Mouse (Mus musculus) Patski (cell line): ENCODE measurements around the gene Tet3. TPM values are rescaled to one million over a fixed set of nuclear protein-coding genes. Genes with fewer than 3 reads are reported as not detected.

Source experiments
- ATAC-seq: fragments of 100-300 bp; one replicate; pipeline ENCODE4 v1.8.0; 2021
- CTCF ChIA-PET: fragments of 350-600 bp; sonication (Branson Sonifier 250); formaldehyde crosslinking; loops from one replicate; lab custom pipeline; 2022; ENCODE audit warnings: inconsistent platforms; lab: Charles Lee
- POLR2A ChIA-PET: fragments of 350-600 bp; sonication (Branson Sonifier 250); formaldehyde crosslinking; loops from one replicate; lab custom pipeline; 2022; ENCODE audit warnings: antibody characterized with exemption, inconsistent platforms; lab: Charles Lee
- DNase-seq: peaks from one replicate; pipeline ENCODE4 v3.0.0-alpha.2; 2011; ENCODE audit warnings: low read depth, low spot score
- H3K27me3 ChIP-seq: fragments of 371-371 bp; one replicate; pipeline ENCODE4 v1.5.1; 2021
- CTCF ChIP-seq: fragments of 100-300 bp; IDR thresholded peaks from one replicate; pipeline ENCODE4 v1.5.1; 2021
- in situ Hi-C: fragments of 300-500 bp; cut with MboI; formaldehyde crosslinking; loops from 3 replicates; pipeline ENCODE4 v1.11.1; 2018; ENCODE audit warnings: low pct_unique_long_range_greater_than_20kb, mixed read lengths
- polyA plus RNA-seq: library from polyadenylated mRNA; unstranded; gene quantifications from one replicate; pipeline ENCODE4 v1.2.3, GENCODE M21; 2021

The Tet3 gene
- polyA plus RNA-seq, 1 experiment from 2014 or later: 10.5 TPM

DNA sequence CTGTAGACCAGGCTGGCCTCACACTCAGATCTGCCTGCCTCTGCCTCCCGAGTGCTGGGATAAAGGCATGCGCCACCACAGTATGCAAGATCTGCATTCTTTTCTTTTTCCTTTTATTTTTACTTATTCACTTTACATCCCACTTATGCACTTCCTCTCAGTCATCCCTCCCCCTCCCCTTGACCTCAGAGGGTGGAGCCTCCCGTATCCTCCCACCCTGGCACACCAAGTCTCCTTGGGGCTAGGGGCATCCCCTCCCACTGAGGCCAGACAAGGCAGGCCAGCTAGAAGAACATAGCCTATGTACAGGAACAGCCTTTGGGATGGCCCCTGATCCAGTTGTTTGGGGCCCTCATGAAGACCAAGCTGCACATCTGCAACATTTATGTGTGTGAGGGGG lies 41.4 kb downstream of the Tet3 start:
- POLR2A ChIA-PET: interaction anchor here (0.6 kb wide), 2 partner anchors 31 to 107 kb away, joined by 3 read pairs; no protein-coding TSS in a partner anchor
- H3K27me3 ChIP-seq: no peaks in the 10 kb centered on the region
- in situ Hi-C loops: no loop called here
- CTCF ChIA-PET: no interaction called here
- TF ChIP-seq CTCF: no peak
- DNase-seq (no peak), ATAC-seq (no peak)

DNA sequence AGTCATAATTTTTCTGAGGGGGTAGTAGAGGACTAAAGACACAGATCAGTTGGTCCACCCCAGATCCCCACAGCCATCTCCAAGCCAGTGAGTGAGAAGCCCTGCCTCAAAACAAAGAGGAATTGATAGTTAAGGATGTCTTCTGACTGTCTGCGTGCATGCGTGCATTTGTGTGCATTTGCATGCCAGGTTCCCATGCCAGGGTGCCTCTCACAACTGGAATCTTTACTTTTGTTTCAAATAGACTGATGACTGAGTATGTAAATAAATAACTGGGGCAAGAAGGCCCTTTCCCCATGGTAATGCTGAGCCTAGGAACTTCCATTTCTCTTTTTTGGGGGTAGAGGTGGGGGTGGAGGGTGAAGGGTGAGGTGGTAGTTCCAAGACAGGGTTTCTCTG lies 41.8 kb downstream of the Tet3 start:
- ChIA-PET CTCF (no interaction called here), POLR2A (no interaction called here)
- no peak for TF ChIP-seq CTCF
- ATAC-seq (no peak), DNase-seq (no peak)
- H3K27me3 ChIP-seq: no peaks in the 10 kb centered on the region
- in situ Hi-C loops: no loop called here

DNA sequence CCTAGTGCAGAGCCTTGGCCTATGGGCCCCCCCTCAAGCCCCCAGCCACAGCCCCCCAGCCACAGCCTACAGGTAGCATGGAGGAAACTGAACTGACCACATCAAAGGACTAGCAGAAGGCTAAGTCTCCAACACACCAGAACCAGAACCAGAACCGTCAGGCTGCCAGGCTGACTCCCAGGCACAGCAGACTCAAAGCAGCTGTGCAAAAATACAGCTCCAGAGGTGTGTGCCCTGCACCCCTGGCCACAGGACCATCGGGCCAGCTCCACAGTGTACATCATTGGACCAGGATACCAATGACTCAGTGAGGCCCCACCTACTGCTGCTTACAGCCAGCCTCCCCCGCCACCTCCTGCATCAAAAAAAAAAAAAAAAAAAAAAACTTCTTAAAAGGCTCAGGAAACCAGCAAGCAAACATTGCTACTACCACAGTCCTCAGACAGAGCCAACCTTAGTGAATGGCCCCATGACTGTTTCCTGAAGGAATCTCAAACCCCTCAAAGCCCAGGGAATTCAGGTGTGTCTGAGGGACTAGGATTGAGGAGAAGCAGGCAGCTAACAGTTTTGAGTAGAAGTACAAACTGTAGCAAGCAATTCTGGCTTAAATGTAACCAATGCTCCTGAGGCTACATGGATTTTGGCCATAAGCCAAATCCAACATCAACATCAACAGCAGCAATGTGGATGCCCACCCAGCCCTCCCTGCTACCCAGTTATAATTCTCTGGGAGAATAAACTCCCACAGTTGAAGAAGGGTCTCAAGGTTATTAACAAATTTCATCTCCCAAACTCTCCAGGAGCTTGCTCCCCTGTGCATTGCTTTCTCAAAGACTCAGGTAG lies 42.4 kb downstream of the Tet3 start:
- POLR2A ChIA-PET: interaction anchor here (0.7 to 1.6 kb wide), 2 partner anchors 11 to 224 kb away, joined by 5 to 6 read pairs; no protein-coding TSS in a partner anchor
- ATAC-seq (no peak), DNase-seq (no peak)
- CTCF ChIA-PET: no interaction called here
- in situ Hi-C loops: no loop called here
- no peaks in the 10 kb centered on the region for H3K27me3 ChIP-seq
- TF ChIP-seq CTCF: no peak

DNA sequence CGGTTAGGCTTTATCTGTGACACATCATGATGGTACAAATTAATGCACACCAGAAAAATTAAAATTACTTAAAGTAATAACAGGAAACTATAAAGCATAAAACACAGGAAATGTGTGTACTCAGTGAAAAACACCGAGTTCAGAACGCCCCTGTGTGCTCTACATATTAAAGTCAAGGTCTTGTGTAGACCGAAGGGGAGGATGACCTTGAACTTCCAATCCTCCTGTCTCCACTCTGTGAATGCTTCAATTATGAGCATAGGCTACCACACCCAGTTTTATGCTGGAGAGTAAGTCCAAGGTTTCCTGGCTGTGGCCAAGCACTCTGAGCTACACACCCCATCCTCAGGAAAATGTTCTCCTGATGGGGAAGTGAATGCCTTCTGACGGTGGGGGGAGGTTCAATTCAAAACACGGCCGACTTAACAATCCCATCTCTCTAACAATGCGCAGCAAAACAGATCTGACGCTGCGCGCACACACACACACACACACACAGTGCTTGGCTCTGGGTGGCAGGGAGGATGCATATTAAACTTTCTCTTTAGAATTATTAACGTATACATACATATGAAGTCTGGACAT lies 43.4 kb downstream of the Tet3 start:
- TF ChIP-seq CTCF: no peak
- no peak for ATAC-seq
- no peaks in the 10 kb centered on the region for H3K27me3 ChIP-seq
- DNase-seq: no peak
- ChIA-PET POLR2A (interaction anchor here (1.6 kb wide), 1 partner anchor 10 kb away, joined by 5 read pairs; no protein-coding TSS in a partner anchor), CTCF (no interaction called here)
- in situ Hi-C loops: no loop called here

DNA sequence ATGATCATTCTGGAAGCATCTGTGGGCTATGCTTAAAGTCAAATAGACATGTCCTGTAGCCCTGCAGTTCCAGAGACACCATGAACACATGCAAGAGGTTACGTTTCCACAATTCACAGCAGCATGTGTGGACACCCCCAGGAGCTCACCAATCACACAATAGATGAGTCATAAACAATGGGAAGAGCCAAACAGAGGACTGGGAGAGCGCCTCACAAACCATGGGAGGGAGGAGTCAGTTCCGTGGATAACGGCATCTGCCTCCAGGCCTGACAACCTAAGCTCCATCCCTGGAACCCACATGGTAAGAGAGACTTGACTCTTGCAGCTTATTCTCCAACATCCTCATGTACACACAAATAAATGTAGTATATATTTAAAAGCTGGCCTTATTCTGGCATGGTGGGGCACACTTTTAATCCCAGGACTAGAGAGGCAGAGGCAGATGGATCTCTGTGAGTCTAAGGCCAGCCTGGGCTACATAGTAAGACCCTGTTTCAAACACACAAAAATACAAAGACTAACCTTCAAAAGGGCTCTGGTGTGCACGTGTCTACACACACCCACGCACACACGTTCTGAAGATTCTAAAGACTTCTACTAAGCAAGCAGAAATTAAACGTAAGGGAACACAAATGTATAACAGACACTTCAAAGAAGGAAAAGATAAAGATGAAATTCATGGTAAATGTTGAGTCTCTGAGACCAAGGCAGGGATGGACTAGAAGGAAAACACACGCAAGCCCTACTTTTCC lies 44.1 kb downstream of the Tet3 start:
- POLR2A ChIA-PET: interaction anchor here (1.0 kb wide), 1 partner anchor 24 kb away, joined by 4 read pairs; no protein-coding TSS in a partner anchor
- ATAC-seq: no peak

DNA sequence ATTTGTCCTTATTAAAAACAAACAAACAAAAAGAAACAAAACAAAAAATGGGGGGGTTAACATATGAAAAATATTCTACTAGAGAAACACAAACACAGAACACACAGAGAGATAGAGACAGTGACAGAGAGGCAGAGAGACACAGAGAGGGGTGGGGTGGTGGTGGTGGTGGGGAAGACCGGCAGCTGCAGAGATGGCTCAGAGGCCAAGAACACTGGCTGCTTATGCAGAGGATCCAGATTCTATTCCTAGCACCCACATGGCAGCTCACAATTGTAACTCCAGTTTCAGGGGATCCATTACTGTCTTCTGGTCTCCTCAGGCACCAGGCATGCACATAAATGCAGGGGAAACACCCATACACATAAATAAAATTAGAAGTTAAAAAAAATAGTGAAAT lies 45.2 kb downstream of the Tet3 start:
- TF ChIP-seq CTCF: no peak
- in situ Hi-C loops: no loop called here
- ATAC-seq (no peak), DNase-seq (no peak)
- POLR2A ChIA-PET: interaction anchor here (1.0 to 1.8 kb wide), 3 partner anchors 11 to 25 kb away, joined by 3 to 7 read pairs (median 4); no protein-coding TSS in a partner anchor
- CTCF ChIA-PET: interaction anchor here (1.0 to 1.6 kb wide), 4 partner anchors 8 to 96 kb away, joined by 3 read pairs; no protein-coding TSS in a partner anchor
- H3K27me3 ChIP-seq: no peaks in the 10 kb centered on the region

More for the DNA sequence above, 44.1 kb downstream of the Tet3 start:
- DNase-seq: no peak
- in situ Hi-C loops: no loop called here
- TF ChIP-seq CTCF: no peak
- H3K27me3 ChIP-seq: no peaks in the 10 kb centered on the region
- CTCF ChIA-PET: interaction anchor here (1.6 kb wide), 1 partner anchor 9 kb away, joined by 3 read pairs; no protein-coding TSS in a partner anchor

DNA sequence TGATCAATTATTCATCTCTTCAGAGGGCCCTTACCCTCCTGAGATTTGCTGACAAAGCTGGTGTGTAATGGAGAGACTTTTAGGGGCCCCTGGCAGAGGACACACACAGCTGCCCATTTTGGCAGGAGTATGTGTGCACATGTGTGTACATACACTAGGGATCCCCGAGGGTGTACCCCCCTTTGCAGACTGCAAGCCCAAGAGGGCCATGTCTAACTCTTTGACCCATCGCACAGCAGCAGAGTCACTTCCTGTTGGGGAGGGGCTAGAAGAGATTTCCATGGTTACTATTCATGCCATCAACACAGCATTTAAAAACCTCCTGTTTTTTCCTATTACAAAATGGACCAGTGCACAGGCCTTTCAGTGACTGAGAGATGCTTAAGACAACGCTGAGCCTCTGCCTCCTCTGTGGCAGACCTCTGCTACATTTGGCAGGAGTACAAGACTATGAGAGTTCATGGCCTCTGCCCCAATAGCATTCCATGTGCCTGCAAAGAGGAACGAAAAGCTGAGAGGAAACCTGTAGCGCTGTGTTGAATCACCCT lies 46.0 kb downstream of the Tet3 start:
- H3K27me3 ChIP-seq: no peaks in the 10 kb centered on the region
- POLR2A ChIA-PET: interaction anchor here (0.9 to 1.8 kb wide), 4 partner anchors 11 to 30 kb away, joined by 3 to 7 read pairs (median 3); no protein-coding TSS in a partner anchor
- CTCF ChIA-PET: interaction anchor here (1.0 to 1.4 kb wide), 4 partner anchors 8 to 97 kb away, joined by 3 read pairs; no protein-coding TSS in a partner anchor
- DNase-seq: peak; percentile 77
- no peak for TF ChIP-seq CTCF
- in situ Hi-C loops: no loop called here
- peak; percentile 89 for ATAC-seq

DNA sequence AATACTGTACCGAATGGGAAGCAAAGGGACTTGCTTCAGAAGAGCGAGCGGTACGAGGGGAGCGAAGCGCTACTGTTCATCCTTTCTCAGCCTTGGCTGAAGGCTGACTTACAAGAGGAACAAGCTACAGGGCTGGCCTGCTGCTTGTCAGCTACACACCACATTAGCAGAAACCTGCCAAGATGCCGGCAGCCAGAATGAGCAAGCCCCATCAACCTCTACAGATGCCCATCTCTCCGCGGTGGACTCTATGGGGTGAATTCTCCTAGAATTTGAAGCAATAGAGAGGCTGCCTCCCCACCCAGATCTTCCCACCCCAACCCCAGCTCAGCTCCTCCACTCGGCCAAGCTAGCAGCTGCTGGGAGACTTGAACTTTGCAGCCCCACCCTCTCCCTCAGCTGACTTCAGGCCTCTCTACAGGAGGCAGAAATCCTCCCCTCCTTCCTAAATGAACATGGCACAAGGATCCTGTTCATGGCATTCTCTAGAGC lies 46.5 kb downstream of the Tet3 start:
- DNase-seq (no peak), ATAC-seq (peak; percentile 7)
- no peaks in the 10 kb centered on the region for H3K27me3 ChIP-seq
- ChIA-PET POLR2A (interaction anchor here (0.6 to 1.8 kb wide), 4 partner anchors 15 to 650 kb away, joined by 3 to 7 read pairs (median 4); no protein-coding TSS in a partner anchor), CTCF (interaction anchor here (1.3 kb wide), 1 partner anchor 32 kb away, joined by 3 read pairs; no protein-coding TSS in a partner anchor)
- in situ Hi-C loops: no loop called here
- no peak for TF ChIP-seq CTCF

DNA sequence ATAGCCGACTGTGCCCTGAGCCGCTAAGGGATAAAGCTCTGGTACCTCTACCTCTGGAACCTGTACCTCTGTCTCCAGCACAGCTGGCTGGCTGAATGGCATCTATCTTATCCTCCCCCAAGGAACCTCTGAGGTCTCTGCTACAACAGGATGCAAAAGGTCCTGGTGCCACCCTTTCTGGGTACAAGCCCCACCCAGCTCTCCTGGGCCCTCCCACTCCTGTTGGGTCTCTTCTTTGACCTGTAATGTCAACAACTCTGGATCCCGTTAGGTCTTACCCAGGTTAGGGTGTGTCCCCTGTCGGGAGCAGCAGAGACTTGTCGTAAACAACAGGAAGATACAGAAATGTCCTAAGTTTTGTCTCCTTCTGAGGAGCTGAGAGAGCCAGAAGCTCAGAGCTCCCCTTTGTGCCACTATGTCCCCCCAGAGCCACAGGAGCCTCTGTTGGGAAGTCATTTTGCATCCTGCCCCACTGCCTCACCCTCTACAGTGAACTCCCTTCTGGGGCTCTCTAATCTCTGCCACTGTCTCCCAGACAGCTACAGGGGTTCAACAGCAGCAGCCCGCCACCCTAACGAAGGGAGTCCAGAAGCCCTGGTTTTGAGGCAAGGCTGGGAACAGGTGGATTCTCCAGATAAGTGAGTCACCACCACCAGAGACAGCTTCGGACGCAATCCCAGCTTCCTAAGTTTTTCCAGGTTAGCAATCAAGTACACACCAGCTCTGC lies 47.1 kb downstream of the Tet3 start:
- ChIA-PET POLR2A (interaction anchor here (0.6 to 1.8 kb wide), 4 partner anchors 15 to 651 kb away, joined by 3 to 7 read pairs (median 4); no protein-coding TSS in a partner anchor), CTCF (interaction anchor here (1.3 to 1.7 kb wide), 2 partner anchors 32 to 91 kb away, joined by 3 read pairs; no protein-coding TSS in a partner anchor)
- no peak for DNase-seq
- no peak for ATAC-seq
- in situ Hi-C loops: no loop called here
- TF ChIP-seq CTCF: no peak
- no peaks in the 10 kb centered on the region for H3K27me3 ChIP-seq
